Comparison of ENCODE assay signal across 12 mouse cellular contexts in the genomic region with DNA sequence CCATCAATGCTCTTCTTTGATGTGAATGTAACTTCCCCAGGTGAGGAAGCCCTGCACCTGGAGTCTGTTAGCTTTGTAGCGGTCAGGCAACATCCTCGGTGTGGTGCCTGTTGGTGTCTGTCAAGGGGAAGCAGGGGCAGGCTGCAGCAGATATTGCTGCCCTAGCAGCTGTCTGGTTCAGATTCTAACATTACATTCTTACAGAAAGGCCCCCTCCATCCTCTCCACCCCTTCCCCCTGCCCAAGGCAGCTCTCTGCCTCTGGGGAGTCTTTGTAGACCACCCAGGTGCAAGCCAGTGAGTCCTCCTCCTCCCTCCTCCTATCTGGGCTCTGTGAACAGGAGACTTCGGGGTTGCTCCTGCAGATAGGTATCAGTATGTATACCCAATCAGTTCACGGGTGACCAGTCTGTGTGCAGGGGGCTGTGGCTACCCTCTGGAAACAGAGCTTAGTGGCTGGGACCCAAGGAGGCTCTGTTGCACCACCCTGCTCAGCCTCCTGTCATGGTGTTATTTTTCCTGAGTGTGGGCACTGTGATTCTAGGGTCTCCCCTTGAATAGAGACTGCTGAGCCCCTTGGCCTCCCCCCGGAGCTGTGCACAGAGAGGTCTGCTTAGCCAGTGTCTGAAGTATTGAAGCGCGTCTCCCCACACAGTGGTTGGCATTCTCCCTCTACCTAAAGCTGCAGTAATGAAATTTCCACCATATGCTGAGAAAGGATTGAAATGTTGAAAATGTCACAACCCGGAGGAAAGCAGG.
A peak's percentile ranks its signal among the peaks of the same experiment; 100 is the strongest.
DNase-seq lines count a peak whose midpoint lies in the region; ATAC-seq and TF ChIP-seq lines count a peak whose summit lies in the region.
"Had no signal": no experiment of that assay in that cellular context is flagged by ENCODE, and none has a peak within 500 bp of the region (broad histone marks: within the 10 kb centered on the region; RNA-seq: fewer than 3 reads in every experiment).

No protein-coding gene starts in this region.

- H3K36me3 ChIP-seq in hindbrain, embryonic 12.5 days: no peaks in the 10 kb centered on the region
- H3K36me3 ChIP-seq in hindbrain, postnatal 0 days (ENCODE audit: insufficient read depth, low read length): no peaks in the 10 kb centered on the region
- no peaks in the 10 kb centered on the region for H3K36me3 ChIP-seq in embryonic facial prominence, embryonic 12.5 days
- H3K36me3 ChIP-seq in limb, embryonic 11.5 days (ENCODE audit: control insufficient read depth, insufficient read depth, low read length): no peaks in the 10 kb centered on the region

- 40% methylated on average over 8 of the region's 8 CpGs for WGBS in hindbrain, embryonic 12.5 days
- 55% methylated on average over 8 of the region's 8 CpGs for WGBS in hindbrain, postnatal 0 days
- WGBS in embryonic facial prominence, embryonic 12.5 days: 28% methylated on average over 8 of the region's 8 CpGs
- 42% methylated on average over 8 of the region's 8 CpGs for WGBS in limb, embryonic 11.5 days

- intact Hi-C loops in left cerebral cortex, postnatal 10 days (cut with DNase I): no loop called here

- peaks cover 2% of the 10 kb centered on the region; the same call in 1 of the 2 replicates for H3K27me3 ChIP-seq in hindbrain, embryonic 12.5 days
- H3K27me3 ChIP-seq in hindbrain, postnatal 0 days (ENCODE audit: insufficient read depth, low read length): no peaks in the 10 kb centered on the region
- no peaks in the 10 kb centered on the region for H3K27me3 ChIP-seq in embryonic facial prominence, embryonic 12.5 days
- no peaks in the 10 kb centered on the region for H3K27me3 ChIP-seq in limb, embryonic 11.5 days (ENCODE audit: control insufficient read depth, insufficient read depth, low read length)

- H3K9ac ChIP-seq in hindbrain, embryonic 12.5 days: no peak overlapping the region; the same call in 1 of the 2 replicates
- H3K9ac ChIP-seq in hindbrain, postnatal 0 days (replicated peaks; ENCODE audit: low read length): no peak overlapping the region
- 0 out of 2 replicates have a peak overlapping the region, but pooled peaks have one; percentile 10 for H3K9ac ChIP-seq in embryonic facial prominence, embryonic 12.5 days
- H3K9ac ChIP-seq in limb, embryonic 11.5 days (ENCODE audit: low read length): peak overlapping the region; percentile 8; the same call in 1 of the 2 replicates

- peaks cover 38% of the 10 kb centered on the region for H3K4me1 ChIP-seq in hindbrain, embryonic 12.5 days
- no peaks in the 10 kb centered on the region for H3K4me1 ChIP-seq in hindbrain, postnatal 0 days (ENCODE audit: insufficient read depth, low read length)
- peaks cover 42% of the 10 kb centered on the region for H3K4me1 ChIP-seq in embryonic facial prominence, embryonic 12.5 days
- peaks cover 49% of the 10 kb centered on the region for H3K4me1 ChIP-seq in limb, embryonic 11.5 days (ENCODE audit: control insufficient read depth, insufficient read depth, low read length)

- peak; percentile 44; the same call in 1 of the 2 replicates for ATAC-seq in hindbrain, embryonic 12.5 days (ENCODE audit: low FRiP score)
- ATAC-seq in hindbrain, postnatal 0 days: no peak
- ATAC-seq in embryonic facial prominence, embryonic 12.5 days (ENCODE audit: insufficient number of reproducible peaks, insufficient read depth, low FRiP score, low TSS enrichment): peak; percentile 68
- peak; percentile 34; the same call in 1 of the 2 replicates for ATAC-seq in limb, embryonic 11.5 days (ENCODE audit: insufficient number of reproducible peaks, low FRiP score, low TSS enrichment, low read depth)
- ATAC-seq: lung, postnatal 0 days had no signal

- H3K27ac ChIP-seq in hindbrain, embryonic 12.5 days: no peak overlapping the region; the same call in 1 of the 2 replicates
- no peak overlapping the region for H3K27ac ChIP-seq in hindbrain, postnatal 0 days
- peak overlapping the region; percentile 7 for H3K27ac ChIP-seq in embryonic facial prominence, embryonic 12.5 days
- peak overlapping the region; percentile 53 for H3K27ac ChIP-seq in limb, embryonic 11.5 days (replicated peaks; ENCODE audit: low read depth, low read length)

- H3K4me2 ChIP-seq in hindbrain, embryonic 12.5 days (replicated peaks): no peak overlapping the region
- no peak overlapping the region for H3K4me2 ChIP-seq in hindbrain, postnatal 0 days (ENCODE audit: low read depth, low read length)
- H3K4me2 ChIP-seq in embryonic facial prominence, embryonic 12.5 days (replicated peaks): no peak overlapping the region
- H3K4me2 ChIP-seq in limb, embryonic 11.5 days (ENCODE audit: low read depth, severe bottlenecking): no peak overlapping the region
- H3K4me2 ChIP-seq: liver, embryonic 11.5 days had no signal

- H3K9me3 ChIP-seq in hindbrain, embryonic 12.5 days (replicated peaks): no peaks in the 10 kb centered on the region
- H3K9me3 ChIP-seq in hindbrain, postnatal 0 days (ENCODE audit: low read length): no peaks in the 10 kb centered on the region
- no peaks in the 10 kb centered on the region for H3K9me3 ChIP-seq in embryonic facial prominence, embryonic 12.5 days
- no peaks in the 10 kb centered on the region for H3K9me3 ChIP-seq in limb, embryonic 11.5 days (ENCODE audit: control insufficient read depth, low read length)

- TF ChIP-seq CTCF in hindbrain, postnatal 0 days (IDR thresholded peaks at IDR 0.05; ENCODE audit: low read depth): no peak

- no peak overlapping the region for H3K4me3 ChIP-seq in hindbrain, embryonic 12.5 days
- no peak overlapping the region for H3K4me3 ChIP-seq in hindbrain, postnatal 0 days (ENCODE audit: low read length)
- H3K4me3 ChIP-seq in embryonic facial prominence, embryonic 12.5 days: no peak overlapping the region
- H3K4me3 ChIP-seq in limb, embryonic 11.5 days (ENCODE audit: low read depth, low read length): no peak overlapping the region

- no peak for DNase-seq in hindbrain, postnatal 0 days (ENCODE audit: low spot score)
- DNase-seq in limb, embryonic 11.5 days (ENCODE audit: low spot score): peak; percentile 48
- DNase-seq in thymus, postnatal 0 days (ENCODE audit: low spot score): peak; percentile 62
- no peak for DNase-seq in left cerebral cortex, postnatal 10 days (ENCODE audit: extremely low spot score in 1 of 2, low spot score in 2 of 2)
- no peak for DNase-seq in spleen, adult 18-20 months
- DNase-seq: adrenal gland, adult 8-10 months; cerebellum, postnatal 14 days; kidney, adult 9 months had no signal

Comparison
In these comparisons a context has a peak if more than half of its experiments do, and no peak if none do; other contexts are left out.
1. H3K27ac ChIP-seq: peak in embryonic facial prominence, embryonic 12.5 days (single experiment) and limb, embryonic 11.5 days (single experiment); none in hindbrain, embryonic 12.5 days (single experiment) and hindbrain, postnatal 0 days (single experiment).
2. H3K9ac ChIP-seq: peak in embryonic facial prominence, embryonic 12.5 days (single experiment) and limb, embryonic 11.5 days (single experiment); none in hindbrain, embryonic 12.5 days (single experiment) and hindbrain, postnatal 0 days (single experiment).
3. DNase-seq: peak in limb, embryonic 11.5 days (single experiment) and thymus, postnatal 0 days (single experiment); none in hindbrain, postnatal 0 days (single experiment), left cerebral cortex, postnatal 10 days (0 of 2) and spleen, adult 18-20 months (0 of 2).